Mouse (Mus musculus) heart, embryonic 11.5 days (tissue): ENCODE results near the gene Auts2. TPM values are rescaled to one million over a fixed set of nuclear protein-coding genes. Genes with fewer than 3 reads are reported as not detected.

Experiments used
- ATAC-seq: fragments of 200-750 bp; cut with Nextera tagmentation; replicated peaks from 2 replicates; pipeline ENCODE4 v1.8.0; 2017; ENCODE audit warnings: moderate library complexity; ENCODE audit not compliant: insufficient number of reproducible peaks, low FRiP score, low TSS enrichment
- H3K27ac ChIP-seq: fragments of 300-500 bp; sonication (generic); 2 replicates; pipeline ENCODE4 v1.5.1; 2014; ENCODE audit warnings: mild to moderate bottlenecking, low read depth, low read length
- H3K27me3 ChIP-seq: fragments of 300-500 bp; sonication (generic); 2 replicates; pipeline ENCODE4 v1.6.1; 2014; ENCODE audit warnings: mild to moderate bottlenecking, low read length, mixed read lengths; ENCODE audit not compliant: control insufficient read depth, insufficient read depth
- H3K36me3 ChIP-seq: fragments of 300-500 bp; sonication (generic); 2 replicates; pipeline ENCODE4 v1.6.1; 2014; ENCODE audit warnings: mild to moderate bottlenecking, low read length, moderate library complexity, mixed read lengths; ENCODE audit not compliant: control insufficient read depth, insufficient read depth
- H3K4me1 ChIP-seq: fragments of 300-500 bp; sonication (generic); 2 replicates; pipeline ENCODE4 v1.6.1; 2014; ENCODE audit warnings: low read length; ENCODE audit not compliant: control insufficient read depth, insufficient read depth
- H3K4me2 ChIP-seq: fragments of 300-500 bp; sonication (generic); 2 replicates; pipeline ENCODE4 v1.6.1; 2014; ENCODE audit warnings: mild to moderate bottlenecking, moderate library complexity
- H3K4me3 ChIP-seq: fragments of 300-500 bp; sonication (generic); 2 replicates; pipeline ENCODE4 v1.5.1; 2014; ENCODE audit warnings: low read depth, low read length
- H3K9ac ChIP-seq: fragments of 300-500 bp; sonication (generic); 2 replicates; pipeline ENCODE4 v1.6.1; 2014; ENCODE audit warnings: mild to moderate bottlenecking, low read depth, low read length, moderate library complexity
- H3K9me3 ChIP-seq: fragments of 300-500 bp; sonication (generic); replicated peaks from 2 replicates; pipeline ENCODE4 v1.6.1; 2016; ENCODE audit warnings: low read length; ENCODE audit not compliant: control insufficient read depth
- WGBS: fragments of 180-500 bp; shearing (Covaris S2); extraction: QIAGEN DNeasy Blood & Tissue Kit; methylation state at CpG from one replicate; pipeline ENCODE4 v1.1.7; 2014; ENCODE audit not compliant: insufficient replicate concordance; 5-methylcytosine and 5-hydroxymethylcytosine counted together
- polyA plus RNA-seq: library from polyadenylated mRNA; unstranded; fragments of >200 nt; fragmentation: Nextera tagmentation; extraction: Ambion mirVana; gene quantifications from 2 replicates; pipeline ENCODE4 v1.2.1, GENCODE M21; 2014

Gene Auts2
- polyA plus RNA-seq, 1 experiment from 2014 or later = 19.8 TPM

- Histone ChIP-seq H3K4me1 (no peaks in the 10 kb centered on the region), H3K4me3 (no peak overlapping the region), H3K36me3 (no peaks in the 10 kb centered on the region), H3K4me2 (no peak overlapping the region), H3K27ac (no peak overlapping the region), H3K9ac (no peak overlapping the region), H3K9me3 (no peaks in the 10 kb centered on the region), H3K27me3 (no peaks in the 10 kb centered on the region)
- no peak for ATAC-seq
- 69% methylated on average over 13 of the region's 13 CpGs for WGBS
Observed at GRCm38 (mm10) chr5:132052637-132053036, 490.5 kb downstream of the Auts2 start.

GRCm38 (mm10) chr5:132039584-132039983 is 503.6 kb downstream of the Auts2 start:
- H3K4me1 ChIP-seq = no peaks in the 10 kb centered on the region
- H3K36me3 ChIP-seq = no peaks in the 10 kb centered on the region
- H3K27me3 ChIP-seq = no peaks in the 10 kb centered on the region
- no peak for ATAC-seq
- 83% methylated on average over 6 of the region's 6 CpGs for WGBS
- H3K27ac ChIP-seq = no peak overlapping the region
- no peak overlapping the region for H3K4me2 ChIP-seq
- no peak overlapping the region for H3K9ac ChIP-seq
- H3K9me3 ChIP-seq = no peaks in the 10 kb centered on the region
- H3K4me3 ChIP-seq = no peak overlapping the region

- WGBS = 90% methylated on average over 15 of the region's 15 CpGs
Observed at GRCm38 (mm10) chr5:132033491-132034350, 509.4 kb downstream of the Auts2 start.

GRCm38 (mm10) chr5:132030941-132031531 is 512.1 kb downstream of the Auts2 start:
- Histone ChIP-seq H3K27ac (no peak overlapping the region), H3K9me3 (no peaks in the 10 kb centered on the region), H3K4me1 (peaks cover 8% of the 10 kb centered on the region), H3K4me3 (no peak overlapping the region), H3K4me2 (no peak overlapping the region), H3K9ac (no peak overlapping the region), H3K36me3 (no peaks in the 10 kb centered on the region), H3K27me3 (no peaks in the 10 kb centered on the region)
- ATAC-seq = no peak
- whole genome bisulfite sequencing = 64% methylated on average over 15 of the region's 15 CpGs

More at GRCm38 (mm10) chr5:132033491-132034350, 509.4 kb downstream of the Auts2 start:
- Histone ChIP-seq H3K9ac (no peak overlapping the region), H3K36me3 (no peaks in the 10 kb centered on the region), H3K9me3 (no peaks in the 10 kb centered on the region), H3K4me3 (no peak overlapping the region), H3K4me2 (no peak overlapping the region), H3K27me3 (no peaks in the 10 kb centered on the region), H3K27ac (no peak overlapping the region), H3K4me1 (peaks cover 8% of the 10 kb centered on the region)
- ATAC-seq = no peak

GRCm38 (mm10) chr5:132029638-132030037 is 513.5 kb downstream of the Auts2 start:
- no peak for ATAC-seq
- Histone ChIP-seq H3K4me2 (no peak overlapping the region), H3K27ac (no peak overlapping the region), H3K27me3 (no peaks in the 10 kb centered on the region), H3K9me3 (no peaks in the 10 kb centered on the region), H3K4me3 (no peak overlapping the region), H3K9ac (no peak overlapping the region), H3K4me1 (peaks cover 8% of the 10 kb centered on the region), H3K36me3 (no peaks in the 10 kb centered on the region)
- 53% methylated on average over 11 of the region's 11 CpGs for WGBS

- Histone ChIP-seq H3K27ac (no peak overlapping the region), H3K4me1 (peaks cover 8% of the 10 kb centered on the region), H3K9me3 (no peaks in the 10 kb centered on the region), H3K27me3 (no peaks in the 10 kb centered on the region), H3K4me3 (no peak overlapping the region), H3K36me3 (no peaks in the 10 kb centered on the region), H3K4me2 (peak overlapping the region; percentile 52), H3K9ac (no peak overlapping the region)
- ATAC-seq = no peak
- WGBS = 19% methylated on average over 12 of the region's 12 CpGs
Observed at GRCm38 (mm10) chr5:132029038-132029437, 514.1 kb downstream of the Auts2 start.

GRCm38 (mm10) chr5:132027859-132028498 is 515.2 kb downstream of the Auts2 start:
- Histone ChIP-seq H3K4me2 (no peak overlapping the region), H3K36me3 (no peaks in the 10 kb centered on the region), H3K27me3 (no peaks in the 10 kb centered on the region), H3K9me3 (no peaks in the 10 kb centered on the region), H3K27ac (no peak overlapping the region), H3K4me3 (no peak overlapping the region), H3K9ac (no peak overlapping the region), H3K4me1 (peaks cover 8% of the 10 kb centered on the region)
- 68% methylated on average over 5 of the region's 5 CpGs for WGBS
- no peak for ATAC-seq

GRCm38 (mm10) chr5:132013296-132013695 is 529.8 kb downstream of the Auts2 start:
- no peak overlapping the region for H3K9ac ChIP-seq
- no peak overlapping the region for H3K4me2 ChIP-seq
- no peaks in the 10 kb centered on the region for H3K4me1 ChIP-seq
- H3K36me3 ChIP-seq = no peaks in the 10 kb centered on the region
- WGBS = 82% methylated on average over 7 of the region's 7 CpGs
- no peak for ATAC-seq
- no peaks in the 10 kb centered on the region for H3K27me3 ChIP-seq
- no peaks in the 10 kb centered on the region for H3K9me3 ChIP-seq
- no peak overlapping the region for H3K4me3 ChIP-seq
- no peak overlapping the region for H3K27ac ChIP-seq
